In the genomic region with DNA sequence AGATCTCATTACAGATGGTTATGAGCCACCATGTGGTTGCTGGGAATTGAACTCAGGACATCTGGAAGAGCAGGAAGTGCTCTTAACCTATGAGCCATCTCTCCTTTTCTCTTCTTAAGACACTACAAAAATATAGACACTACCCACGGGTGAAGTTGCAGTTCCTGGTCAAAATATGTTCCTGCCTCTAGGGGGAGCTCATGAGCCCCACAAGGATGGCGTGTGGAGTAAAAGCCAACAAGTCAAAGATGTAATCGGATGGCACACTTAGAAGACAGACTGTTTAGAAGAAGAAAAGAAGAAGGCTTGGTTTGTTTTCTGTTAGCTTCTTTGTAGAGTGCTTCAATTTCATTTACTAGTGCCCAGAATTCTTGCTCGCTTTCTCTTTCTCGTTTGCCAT, we compare ENCODE assay signal across 8 mouse cellular contexts.
A peak's percentile ranks its signal among the peaks of the same experiment; 100 is the strongest.
DNase-seq lines count a peak whose midpoint lies in the region; ATAC-seq and TF ChIP-seq lines count a peak whose summit lies in the region.

No protein-coding gene starts in this region.

- peak; percentile 35; the same call in 1 of the 2 replicates for TF ChIP-seq CTCF in bone marrow macrophage, adult 2 months (IDR thresholded peaks at IDR 0.05; ENCODE audit: low read depth, low read length)
- TF ChIP-seq CTCF in left cerebral cortex, adult 2 months (IDR thresholded peaks at IDR 0.05), result peak; percentile 79

- H3K9ac ChIP-seq in kidney, embryonic 16.5 days (replicated peaks; ENCODE audit: low read length), result no peak overlapping the region

- no peak for ATAC-seq in kidney, embryonic 16.5 days (ENCODE audit: low FRiP score, low TSS enrichment)

- intact Hi-C loops in left cerebral cortex, adult 2 months (cut with DNase I), result loop anchor here (1.0 kb wide), 1 partner anchor 213 kb away; no protein-coding TSS in a partner anchor

- peak; percentile 43 for DNase-seq in kidney, adult 9 months
- DNase-seq in Muller cell, postnatal 12 days (ENCODE audit: inconsistent ontology term), result peak; percentile 16
- DNase-seq in forelimb bud, embryonic 11.5 days (ENCODE audit: low read depth, low spot score), result peak; percentile 46
- DNase-seq in left cerebral cortex, adult 2 months (ENCODE audit: extremely low spot score in 1 of 2, low spot score in 2 of 2), result peak; percentile 39 to 64
- DNase-seq in right cerebral cortex, adult 2 months (ENCODE audit: low spot score in 2 of 2), result peak; percentile 69 to 70
- DNase-seq in urinary bladder, postnatal 4 days (ENCODE audit: low spot score in 2 of 2), result no peak

- H3K4me2 ChIP-seq in kidney, embryonic 16.5 days (replicated peaks; ENCODE audit: low read depth, low read length), result no peak overlapping the region

- TF ChIP-seq POLR2A in bone marrow macrophage, adult 2 months (IDR thresholded peaks at IDR 0.05; ENCODE audit: borderline replicate concordance, low read depth, low read length), result no peak

- 38% methylated on average over 5 of the region's 5 CpGs for WGBS in kidney, embryonic 16.5 days

- H3K36me3 ChIP-seq in kidney, embryonic 16.5 days (ENCODE audit: insufficient read depth, low read length), result no peaks in the 10 kb centered on the region

- H3K27me3 ChIP-seq in kidney, embryonic 16.5 days (ENCODE audit: insufficient read depth, low read length), result no peaks in the 10 kb centered on the region

- no peak overlapping the region for H3K4me3 ChIP-seq in kidney, embryonic 16.5 days (ENCODE audit: low read length)
- H3K4me3 ChIP-seq in bone marrow macrophage, adult 2 months (ENCODE audit: insufficient read depth, low read length), result no peak overlapping the region
- no peak overlapping the region for H3K4me3 ChIP-seq in left cerebral cortex, adult 2 months

- no peaks in the 10 kb centered on the region for H3K9me3 ChIP-seq in kidney, embryonic 16.5 days (ENCODE audit: low read length)

- H3K27ac ChIP-seq in kidney, embryonic 16.5 days (ENCODE audit: low read length), result no peak overlapping the region
- H3K27ac ChIP-seq in bone marrow macrophage, adult 2 months (ENCODE audit: insufficient read depth, low read depth, low read length), result no peak overlapping the region
- no peak overlapping the region for H3K27ac ChIP-seq in left cerebral cortex, adult 2 months

- no peaks in the 10 kb centered on the region for H3K4me1 ChIP-seq in kidney, embryonic 16.5 days (ENCODE audit: insufficient read depth, low read length)
- H3K4me1 ChIP-seq in bone marrow macrophage, adult 2 months (ENCODE audit: control insufficient read depth, insufficient read depth, low read length), result no peaks in the 10 kb centered on the region

Comparison
In these comparisons a context has a peak if more than half of its experiments do, and no peak if none do; other contexts are left out.
1. DNase-seq: peak in kidney, adult 9 months (single experiment), Muller cell, postnatal 12 days (single experiment), forelimb bud, embryonic 11.5 days (single experiment), left cerebral cortex, adult 2 months (2 of 2) and right cerebral cortex, adult 2 months (2 of 2); none in urinary bladder, postnatal 4 days (0 of 2).